Mouse (Mus musculus) left cerebral cortex, postnatal 14 days (tissue): Measurements from ENCODE around the gene Hdac9. TPM values are rescaled to one million over a fixed set of nuclear protein-coding genes. Genes with fewer than 3 reads are reported as not detected.
"Not testable (repeated sequence)": the region's sequence is repeated elsewhere in the genome, so short reads cannot be mapped to it uniquely, and the experiment has no call there.

Source experiments
- DNase-seq, 2 experiments: peaks; one replicate each; pipeline ENCODE4 v3.0.0; 2021 to 2022; ENCODE audit warnings: low spot score in 2 of 2, mixed read lengths in 1 of 2
- intact Hi-C: fragments of 180-260 bp; cut with DNase I; formaldehyde crosslinking; loops from one replicate; pipeline ENCODE4 v1.15.1; 2025
- total RNA-seq, 2 experiments: library from RNA; stranded (reverse); gene quantifications; 2 replicates each; pipeline ENCODE4 v1.2.3; 2021

Hdac9 gene
- total RNA-seq, 2 experiments from 2014 or later = 58.3 to 62.2 TPM

DNA sequence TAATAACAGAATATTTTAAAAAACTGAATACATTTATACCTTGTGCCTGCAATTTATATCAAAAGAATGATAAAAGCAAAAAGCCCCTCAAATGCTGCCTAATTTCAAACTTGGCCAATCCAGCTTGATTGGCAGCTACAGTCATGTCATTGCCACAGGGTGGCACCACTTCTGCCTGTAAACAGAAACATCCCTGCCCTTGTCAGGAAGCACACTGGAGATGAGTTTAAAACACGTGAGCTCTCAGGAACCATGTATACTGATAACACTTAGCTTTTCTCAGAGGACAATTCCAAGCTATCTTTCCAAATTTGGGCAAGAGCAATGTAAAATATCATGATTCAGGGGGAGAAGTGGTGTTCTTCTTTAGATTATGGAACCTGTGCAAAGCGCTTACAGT is 465.7 kb downstream of the Hdac9 start:
- intact Hi-C loops = loop anchor here (5.0 kb wide), 1 partner anchor 201 kb away; no protein-coding TSS in a partner anchor
- DNase-seq = peak in 1 of 2 experiments; percentile 22

GRCm38 (mm10) chr12:34444724-34445123 is 472.2 kb downstream of the Hdac9 start:
- intact Hi-C loops, DNase-seq: not testable (repeated sequence)

GRCm38 (mm10) chr12:34440930-34441329 is 476.0 kb downstream of the Hdac9 start:
- intact Hi-C loops = no loop called here
- DNase-seq = no peak

DNA sequence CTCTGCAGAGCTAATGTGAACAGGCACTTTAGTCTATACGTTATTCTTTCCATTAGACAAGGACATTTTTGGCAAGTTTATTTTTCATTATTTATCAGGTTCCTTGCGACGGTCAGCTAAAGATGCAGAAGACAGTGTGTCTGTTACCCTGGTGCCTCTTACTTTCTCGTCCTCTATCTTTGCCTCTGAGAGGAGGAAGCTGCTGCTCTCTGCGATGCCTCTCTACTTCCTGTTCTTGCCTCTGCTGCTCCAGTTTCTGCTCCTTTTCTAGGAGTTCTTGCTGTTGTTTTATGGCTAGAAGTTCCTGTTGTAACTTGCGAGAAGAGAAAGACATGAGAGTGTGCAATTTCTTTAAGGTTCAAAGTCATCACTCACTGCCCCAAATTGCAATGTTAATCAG is 484.0 kb downstream of the Hdac9 start:
- intact Hi-C loops = loop anchor here (5.0 kb wide), 1 partner anchor 951 kb away; no protein-coding TSS in a partner anchor

GRCm38 (mm10) chr12:34432461-34432860 is 484.4 kb downstream of the Hdac9 start:
- DNase-seq = peak; percentile 26 to 57
- intact Hi-C loops = loop anchor here (5.0 kb wide), 1 partner anchor 950 kb away; no protein-coding TSS in a partner anchor

More for the DNA sequence above, 484.0 kb downstream of the Hdac9 start:
- DNase-seq = no peak

GRCm38 (mm10) chr12:34431832-34432231 is 485.1 kb downstream of the Hdac9 start:
- intact Hi-C loops = loop anchor here (5.0 kb wide), 1 partner anchor 950 kb away; no protein-coding TSS in a partner anchor
- DNase-seq = no peak

DNA sequence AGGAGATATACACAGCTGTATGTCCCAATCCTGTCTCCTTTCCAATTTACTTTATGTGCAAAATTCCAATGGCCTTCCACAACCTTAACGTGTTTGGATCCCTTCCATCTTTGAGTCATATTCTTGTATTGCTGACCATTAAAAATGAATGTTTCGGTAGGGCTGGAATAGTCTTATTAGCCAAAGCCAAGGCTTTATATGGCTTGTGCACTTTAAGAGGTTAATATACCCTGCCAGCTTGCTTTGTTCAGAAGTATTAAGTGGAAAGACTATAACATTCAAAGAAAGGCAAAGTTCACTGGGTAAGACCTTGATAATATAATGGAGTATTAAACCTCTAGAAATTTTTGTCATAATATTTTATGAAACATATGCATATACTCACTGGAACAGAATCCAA is 491.4 kb downstream of the Hdac9 start:
- DNase-seq = no peak
- intact Hi-C loops = no loop called here

GRCm38 (mm10) chr12:34408139-34408538 is 508.8 kb downstream of the Hdac9 start:
- DNase-seq = no peak

DNA sequence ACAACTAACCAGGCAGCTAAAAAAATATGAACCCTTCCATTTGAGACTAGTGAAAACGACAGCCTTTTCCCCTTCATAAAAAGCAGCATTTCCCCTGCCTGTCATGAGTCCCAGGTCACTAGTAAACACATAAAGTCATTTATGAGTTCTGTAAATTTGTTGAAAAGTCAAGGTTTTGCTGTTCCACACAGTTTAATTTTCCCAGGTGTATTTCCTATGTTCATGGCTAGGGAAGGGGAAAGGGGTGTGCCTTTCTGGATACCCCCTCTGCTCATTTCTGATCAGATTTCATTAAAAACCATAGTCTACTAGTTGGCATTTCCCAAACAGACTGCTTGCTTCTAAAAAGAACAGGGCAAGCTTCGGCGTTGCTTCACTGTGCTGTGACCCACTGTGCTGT is 509.8 kb downstream of the Hdac9 start:
- no peak for DNase-seq
- intact Hi-C loops = no loop called here

More at GRCm38 (mm10) chr12:34408139-34408538, 508.8 kb downstream of the Hdac9 start:
- intact Hi-C loops = no loop called here

- intact Hi-C loops = no loop called here
Measured at GRCm38 (mm10) chr12:34402065-34402464, 514.8 kb downstream of the Hdac9 start.

GRCm38 (mm10) chr12:34398611-34399010 is 518.3 kb downstream of the Hdac9 start:
- intact Hi-C loops = no loop called here
- DNase-seq = peak in 1 of 2 experiments; percentile 12

More at GRCm38 (mm10) chr12:34402065-34402464, 514.8 kb downstream of the Hdac9 start:
- no peak for DNase-seq

DNA sequence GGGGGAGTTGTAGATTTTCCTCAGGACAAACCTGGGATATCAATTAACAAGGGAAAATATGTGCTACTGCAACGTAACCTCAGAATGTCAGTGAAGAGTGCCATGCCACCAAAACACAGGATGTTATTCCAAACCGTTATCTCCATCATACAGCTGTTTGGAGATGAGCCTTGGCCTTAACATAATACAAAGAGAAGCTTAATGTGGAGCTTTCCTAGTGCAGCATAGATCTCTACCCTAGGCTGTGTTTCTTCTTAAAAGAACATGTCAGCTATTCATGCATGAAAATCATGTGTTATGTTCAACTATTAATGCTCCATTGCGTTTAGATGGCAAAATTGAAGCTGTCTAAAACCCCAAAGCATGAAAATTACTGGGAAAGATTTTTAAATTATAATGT is 522.6 kb downstream of the Hdac9 start:
- intact Hi-C loops = no loop called here
- no peak for DNase-seq

DNA sequence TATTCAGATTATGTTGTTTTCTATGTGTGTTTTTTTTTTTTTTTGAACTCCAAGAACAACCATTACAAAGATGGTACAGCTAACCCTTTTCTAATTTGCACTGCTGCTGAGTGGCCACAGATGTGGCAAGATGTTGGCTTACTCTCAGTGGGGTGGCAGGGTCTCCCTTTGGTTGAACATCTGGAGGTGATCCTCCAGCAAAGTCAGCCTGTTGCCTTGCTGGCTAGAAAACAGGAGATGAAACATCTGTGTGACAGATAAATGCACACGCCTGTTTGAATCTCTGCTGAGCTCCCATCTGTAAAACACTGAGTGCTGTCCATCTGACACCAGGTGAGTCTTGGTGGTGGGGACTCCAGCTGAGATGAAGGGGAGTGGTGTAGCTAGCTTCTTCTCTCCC is 537.2 kb downstream of the Hdac9 start:
- intact Hi-C loops = no loop called here
- DNase-seq = no peak

DNA sequence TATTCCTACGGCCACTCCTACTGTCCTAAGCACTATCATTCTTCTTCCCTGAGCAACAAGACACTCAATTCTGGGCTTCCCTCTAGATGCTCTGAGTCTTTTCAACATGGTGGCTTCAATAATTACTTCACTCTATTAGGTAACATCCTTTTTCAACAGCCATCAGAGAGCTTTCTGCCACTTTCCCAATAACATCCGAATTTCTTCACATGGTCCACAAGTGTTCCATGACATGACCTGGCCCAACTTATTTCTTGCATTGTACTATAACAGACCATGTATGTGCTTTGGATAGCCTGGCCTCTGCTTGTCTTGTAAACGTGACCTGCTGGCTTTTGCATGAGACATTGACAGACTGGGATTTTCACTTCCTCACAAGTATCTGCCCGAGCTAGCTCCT is 538.3 kb downstream of the Hdac9 start:
- no peak for DNase-seq
- intact Hi-C loops = no loop called here

GRCm38 (mm10) chr12:34351906-34352305 is 565.0 kb downstream of the Hdac9 start:
- intact Hi-C loops = no loop called here
- no peak for DNase-seq

DNA sequence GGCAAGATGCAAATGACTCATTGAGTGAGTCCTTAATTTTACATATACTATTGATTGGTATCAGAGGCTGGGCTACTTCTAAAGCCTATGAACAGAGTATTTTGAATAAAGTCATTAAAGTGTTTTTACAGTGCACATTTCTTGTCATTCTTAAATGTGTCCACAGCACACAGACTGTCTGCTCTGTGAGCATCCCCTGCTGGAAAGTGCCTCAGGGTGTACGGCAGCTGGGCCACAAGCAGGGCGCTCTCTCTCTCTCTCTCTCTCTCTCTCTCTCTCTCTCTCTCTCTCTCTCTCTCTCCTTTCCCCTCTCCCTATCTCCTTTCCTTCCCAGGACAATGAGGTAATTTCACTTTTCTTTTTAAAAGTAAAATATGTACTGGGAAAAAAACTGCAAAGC is 569.4 kb downstream of the Hdac9 start:
- DNase-seq = no peak

GRCm38 (mm10) chr12:34342761-34343160 is 574.1 kb downstream of the Hdac9 start:
- intact Hi-C loops = no loop called here

More for the DNA sequence above, 569.4 kb downstream of the Hdac9 start:
- intact Hi-C loops = no loop called here

GRCm38 (mm10) chr12:34338886-34339285 is 578.0 kb downstream of the Hdac9 start:
- intact Hi-C loops = no loop called here
- DNase-seq = no peak

More at GRCm38 (mm10) chr12:34342761-34343160, 574.1 kb downstream of the Hdac9 start:
- no peak for DNase-seq

GRCm38 (mm10) chr12:34334455-34335084 is 582.3 kb downstream of the Hdac9 start:
- DNase-seq = peak in 1 of 2 experiments; percentile 6
- intact Hi-C loops = no loop called here

- DNase-seq = no peak
- intact Hi-C loops = no loop called here
Measured at GRCm38 (mm10) chr12:34332884-34333283, 584.0 kb downstream of the Hdac9 start.

DNA sequence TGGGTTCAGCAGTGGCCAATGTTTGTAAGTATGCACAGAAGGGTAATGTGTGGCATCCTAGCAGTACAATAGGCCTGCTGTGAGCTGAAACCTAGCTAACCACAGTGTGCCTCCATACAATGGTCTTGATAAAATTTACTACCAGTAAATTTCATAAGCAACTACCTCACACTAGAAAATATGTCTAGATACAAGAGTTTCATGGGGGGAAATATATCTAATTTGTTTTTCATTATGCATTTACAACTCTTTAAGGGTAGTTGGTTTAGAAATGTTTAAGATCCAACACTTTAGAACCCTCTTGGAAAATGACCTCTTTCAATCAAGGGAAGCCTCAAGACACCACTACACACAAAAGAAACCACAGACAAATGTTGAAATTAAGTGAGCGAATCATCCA is 589.8 kb downstream of the Hdac9 start:
- DNase-seq = no peak
- intact Hi-C loops = no loop called here
